Mouse (Mus musculus): Measurements from ENCODE around the gene Trim27.

Gene Trim27

DNA sequence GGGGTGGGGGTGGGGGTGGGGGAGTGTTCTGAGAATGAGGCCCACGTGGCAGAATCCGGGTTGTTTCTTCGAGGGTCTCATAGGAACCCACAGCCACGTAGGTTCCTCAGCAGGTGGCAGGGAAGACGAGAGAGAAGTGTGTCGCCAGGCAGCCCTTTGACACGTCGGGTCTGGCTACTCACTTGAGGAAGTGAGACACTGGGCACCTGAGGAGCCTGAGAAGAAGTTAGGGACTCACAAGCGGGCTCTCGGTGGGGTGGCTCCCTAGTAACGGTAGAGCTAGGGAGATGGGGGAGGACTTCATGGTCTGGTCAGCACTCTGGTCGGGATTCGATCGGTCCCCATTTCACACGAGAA lies at the start of gene Trim27:
Trim27 (plus strand) TSS at position 79 of the 357 bp plus-strand sequence.
- DNase-seq (ENCODE audit: low spot score in 2 of 2), result no peak

GRCm38 (mm10) chr13:21142421-21142820 lies 36.8 kb upstream of the Trim27 start:
- no peak for DNase-seq (ENCODE audit: low spot score in 2 of 2)

- no peak for DNase-seq (ENCODE audit: low spot score in 2 of 2)
These were observed 33.5 kb upstream of the Trim27 start, which contains the start of gene Olfr1368 for GRCm38 (mm10) chr13:21145767-21146166. TSS of gene Olfr1368 (minus strand) at chr13:21145867.

- DNase-seq (ENCODE audit: low spot score in 2 of 2), result no peak
These were observed 23.4 kb upstream of the Trim27 start for GRCm38 (mm10) chr13:21155888-21156287.

DNA sequence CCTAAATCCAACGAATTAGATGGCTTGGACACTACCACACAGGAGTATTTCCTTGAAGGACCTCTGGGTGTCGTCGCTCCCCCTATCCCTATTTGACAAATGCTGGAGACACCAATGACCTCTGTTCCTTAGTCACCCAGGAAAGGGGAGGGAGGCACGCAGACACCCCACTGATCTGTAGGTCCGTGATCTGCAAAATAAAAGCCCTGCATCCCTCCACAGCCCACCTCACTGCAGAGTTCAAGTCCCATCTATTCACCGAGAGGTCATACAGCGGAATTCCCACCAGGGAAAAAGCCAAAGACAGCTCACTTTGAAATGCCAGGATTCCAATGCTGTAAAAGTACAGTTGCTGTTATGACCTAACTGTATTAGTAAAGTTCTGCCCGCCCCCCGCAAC lies 21.2 kb upstream of the Trim27 start:
- DNase-seq (ENCODE audit: low spot score in 2 of 2), result no peak

GRCm38 (mm10) chr13:21158785-21159474 lies 20.3 kb upstream of the Trim27 start:
- peak in 1 of 2 experiments; percentile 91 for DNase-seq (ENCODE audit: low spot score in 2 of 2)

DNA sequence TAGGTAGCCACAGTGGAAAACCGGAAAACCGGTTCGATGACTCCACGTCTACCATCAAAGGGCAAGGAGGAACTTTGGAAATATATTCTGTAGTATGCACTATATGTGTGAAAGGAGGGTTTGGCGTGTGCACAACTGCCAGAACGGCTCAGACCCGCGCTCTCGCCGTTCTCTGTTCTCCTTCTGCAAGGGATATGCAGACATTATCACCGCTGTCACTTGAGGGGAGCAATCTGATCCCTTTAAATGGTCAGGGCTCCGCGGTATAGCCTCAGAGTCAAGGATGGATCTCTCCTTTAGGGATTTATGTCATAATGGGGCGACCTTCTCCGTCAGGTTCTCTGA lies 19.8 kb upstream of the Trim27 start:
- no peak for DNase-seq (ENCODE audit: low spot score in 2 of 2)

GRCm38 (mm10) chr13:21160041-21160511 lies 19.2 kb upstream of the Trim27 start:
- DNase-seq (ENCODE audit: low spot score in 2 of 2), result no peak

- DNase-seq (ENCODE audit: low spot score in 2 of 2), result peak; percentile 73 to 95
These were observed 18.3 kb upstream of the Trim27 start for GRCm38 (mm10) chr13:21160657-21161590.

DNA sequence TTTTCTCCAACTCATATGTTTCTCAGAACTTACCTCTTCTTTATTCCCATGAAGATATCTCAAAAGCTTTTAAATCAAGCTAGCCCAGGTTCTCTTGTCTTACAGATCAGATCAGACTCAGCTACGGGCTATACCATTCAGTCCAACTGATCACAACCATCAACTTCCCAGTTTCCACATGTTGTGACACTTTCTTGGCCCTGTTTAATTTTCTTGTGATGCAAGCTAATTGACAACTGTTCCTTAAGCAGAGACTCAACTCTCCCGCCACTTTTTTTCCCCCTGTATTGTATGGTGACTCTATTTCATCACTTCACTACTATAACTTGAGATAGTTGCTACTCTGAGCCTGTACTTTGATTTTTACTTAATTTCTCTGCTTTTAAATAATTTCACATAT lies 17.7 kb upstream of the Trim27 start:
- no peak for DNase-seq (ENCODE audit: low spot score in 2 of 2)

- no peak for DNase-seq (ENCODE audit: low spot score in 2 of 2)
These were observed 16.7 kb upstream of the Trim27 start for GRCm38 (mm10) chr13:21162591-21162990.

DNA sequence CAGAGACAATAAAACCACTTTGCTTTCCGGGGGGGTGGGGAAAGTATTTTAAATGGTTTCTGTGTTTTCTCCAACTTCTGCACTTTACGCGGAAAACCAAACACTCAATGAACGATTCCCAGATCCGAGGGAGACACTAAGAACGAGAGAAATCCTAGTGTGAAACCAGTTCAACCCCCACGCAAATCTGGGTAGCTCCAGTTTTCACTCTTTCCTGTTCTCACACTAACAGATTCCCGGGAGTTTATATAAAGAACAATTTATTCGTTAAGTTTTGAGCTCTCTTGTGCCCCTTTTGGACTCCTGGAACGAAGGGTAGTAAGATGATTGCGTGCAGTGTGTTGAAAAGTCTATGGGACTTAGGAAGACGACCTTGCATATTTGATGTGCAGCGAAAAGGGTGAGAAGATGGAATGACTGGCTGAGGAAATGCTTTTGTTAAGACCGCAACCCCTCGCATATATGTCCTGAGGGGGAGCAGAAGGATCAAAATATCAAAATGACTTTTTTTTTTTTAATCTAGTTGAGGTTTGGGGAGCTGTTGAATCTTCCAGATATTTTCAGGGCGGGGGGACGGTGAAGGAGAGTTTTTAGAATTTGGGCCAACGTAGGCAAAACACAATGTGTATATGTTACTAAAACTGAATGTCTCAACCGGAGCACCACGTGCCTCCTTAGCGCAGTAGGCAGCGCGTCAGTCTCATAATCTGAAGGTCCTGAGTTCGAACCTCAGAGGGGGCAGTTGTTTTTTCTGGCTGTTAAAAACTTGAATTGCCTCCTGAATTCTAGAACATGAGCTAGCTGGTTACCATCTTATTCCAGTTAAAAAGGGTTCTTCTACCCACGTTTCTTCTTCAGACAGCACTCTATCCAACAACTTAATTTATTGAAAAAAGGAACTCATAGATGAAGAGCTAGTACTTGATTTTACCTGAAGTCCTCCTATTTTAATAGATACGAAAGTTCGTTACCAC lies 12.0 kb upstream of the Trim27 start:
- peak in 1 of 2 experiments; percentile 92 for DNase-seq (ENCODE audit: low spot score in 2 of 2)

GRCm38 (mm10) chr13:21167910-21168300 lies 11.3 kb upstream of the Trim27 start:
- no peak for DNase-seq (ENCODE audit: low spot score in 2 of 2)

- no peak for DNase-seq (ENCODE audit: low spot score in 2 of 2)
These were observed 10.8 kb upstream of the Trim27 start for GRCm38 (mm10) chr13:21168371-21169011.

DNA sequence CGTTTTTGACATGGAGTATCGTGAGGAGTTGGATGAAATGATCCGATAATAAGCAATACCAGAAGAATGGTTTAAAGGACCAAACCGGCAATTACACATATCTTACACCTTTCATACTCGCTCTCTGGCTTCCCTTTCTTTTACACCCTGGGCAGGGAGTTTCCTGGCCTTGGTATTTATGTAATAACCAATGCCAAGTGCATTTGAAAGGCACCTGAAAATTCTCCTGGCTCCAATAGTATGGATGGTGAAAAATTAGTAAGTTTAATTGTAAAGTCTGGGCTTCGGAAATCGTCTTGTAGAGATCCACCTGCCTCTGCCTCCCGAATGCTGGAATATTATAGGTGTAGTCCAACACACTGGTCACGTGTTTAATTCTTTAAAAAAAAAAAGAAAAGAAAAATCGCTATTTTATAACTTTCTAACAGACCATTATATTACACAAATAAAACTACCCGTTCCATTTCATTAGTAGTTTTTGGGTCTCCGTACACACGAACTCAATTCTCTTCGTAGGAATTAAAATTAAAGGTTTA lies 10.1 kb upstream of the Trim27 start:
- no peak for DNase-seq (ENCODE audit: low spot score in 2 of 2)

- peak in 1 of 2 experiments; percentile 81 for DNase-seq (ENCODE audit: low spot score in 2 of 2)
These were observed 9.4 kb upstream of the Trim27 start for GRCm38 (mm10) chr13:21169657-21170430.

DNA sequence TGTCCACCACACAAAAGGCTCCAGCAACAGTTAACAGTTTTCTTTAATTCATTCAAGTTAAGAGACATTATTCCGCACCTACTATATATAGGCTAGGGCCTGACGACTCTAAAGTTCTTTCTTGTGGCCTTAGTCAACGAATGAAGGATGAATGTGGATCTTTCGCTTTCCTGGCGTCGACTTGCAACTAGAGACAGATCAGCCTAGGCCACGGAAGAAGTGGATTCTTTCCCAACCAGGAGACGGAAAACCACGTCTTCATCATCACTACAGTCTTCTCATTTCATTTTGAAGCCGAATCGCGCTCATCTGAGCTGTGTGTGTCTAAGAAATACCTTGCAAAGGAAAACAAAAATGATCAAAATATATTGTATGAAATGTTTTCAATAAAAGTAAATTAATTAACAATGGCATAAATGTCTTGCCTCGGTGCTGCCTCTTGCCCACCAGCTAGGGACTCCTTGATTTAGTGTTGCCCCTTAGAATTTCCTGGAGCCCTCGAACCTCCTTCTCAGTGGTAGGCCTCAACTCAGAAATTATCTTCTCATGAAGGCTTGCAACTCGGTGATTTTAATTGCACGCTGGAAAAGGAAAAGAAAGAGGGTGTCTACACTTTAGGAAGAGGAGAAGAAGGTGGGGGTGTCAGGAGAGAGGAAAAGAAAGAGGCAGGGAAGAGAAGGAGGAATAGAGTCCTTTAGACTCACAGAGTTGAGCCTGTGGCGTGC lies 8.7 kb upstream of the Trim27 start:
- no peak for DNase-seq (ENCODE audit: low spot score in 2 of 2)

- no peak for DNase-seq (ENCODE audit: low spot score in 2 of 2)
These were observed 8.1 kb upstream of the Trim27 start for GRCm38 (mm10) chr13:21171156-21171530.

- DNase-seq (ENCODE audit: low spot score in 2 of 2), result no peak
These were observed 7.6 kb upstream of the Trim27 start for GRCm38 (mm10) chr13:21171600-21172150.
